Mouse (Mus musculus): ENCODE data around the gene Ppp1r32. TPM values are rescaled to one million over a fixed set of nuclear protein-coding genes. Genes with fewer than 3 reads are reported as not detected.

Ppp1r32 gene
- 398 and 401 TPM in 2 replicates for polyA plus RNA-seq (2012; rRNA removed)

DNA sequence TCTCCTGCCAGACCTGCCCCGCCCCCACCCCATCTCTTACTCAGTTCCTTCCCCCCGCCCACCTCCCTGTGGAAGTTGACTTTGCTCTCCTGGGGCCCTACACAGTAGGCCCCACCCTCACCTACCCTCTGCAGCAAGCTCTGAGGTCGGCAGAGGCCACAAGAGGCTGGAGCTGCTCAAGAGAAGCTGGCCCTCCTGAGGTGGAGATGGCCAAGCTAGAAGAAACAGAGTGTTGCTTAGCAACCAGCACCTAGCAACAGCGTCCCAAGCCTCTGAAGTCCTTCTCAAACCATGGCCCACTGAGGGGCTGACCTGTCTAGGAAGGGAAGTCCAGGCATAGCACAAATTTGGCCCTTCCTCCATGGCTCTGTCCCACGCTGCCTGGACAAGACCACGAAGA, at the start of gene Ppp1r32:
Ppp1r32 (minus strand) TSS at position 226 of the 400 bp plus-strand sequence.
- peak within 1 kb of the TSS; percentile 77 for H3K4me3 ChIP-seq (ENCODE audit: control insufficient read depth, low read depth, low read length)
- H3K36me3 ChIP-seq (ENCODE audit: control insufficient read depth, insufficient read depth, low read length): no peaks in the 10 kb centered on the region; the same call in 1 of the 2 replicates
- H3K27ac ChIP-seq (ENCODE audit: control insufficient read depth, insufficient read depth, low read depth, low read length): 0 out of 2 replicates have a peak within 1 kb of the TSS, but pooled peaks have one; percentile 10
- peaks cover 8% of the 10 kb centered on the region for H3K4me1 ChIP-seq (ENCODE audit: control insufficient read depth, insufficient read depth, low read length)
- TF ChIP-seq POLR2A (IDR thresholded peaks at IDR 0.05; ENCODE audit: control insufficient read depth, low read depth, low read length) (peak; percentile 92; the same call in 1 of the 2 replicates), CTCF (IDR thresholded peaks at IDR 0.05; ENCODE audit: control insufficient read depth, insufficient read depth, insufficient replicate concordance, low read depth, low read length) (no peak)
- H3K27me3 ChIP-seq (ENCODE audit: control insufficient read depth, insufficient read depth, low read length): no peaks in the 10 kb centered on the region

- Histone ChIP-seq H3K4me3 (ENCODE audit: control insufficient read depth, low read depth, low read length) (no peak overlapping the region), H3K27me3 (ENCODE audit: control insufficient read depth, insufficient read depth, low read length) (no peaks in the 10 kb centered on the region), H3K27ac (ENCODE audit: control insufficient read depth, insufficient read depth, low read depth, low read length) (no peak overlapping the region), H3K4me1 (ENCODE audit: control insufficient read depth, insufficient read depth, low read length) (peaks cover 2% of the 10 kb centered on the region; the same call in 1 of the 2 replicates), H3K36me3 (ENCODE audit: control insufficient read depth, insufficient read depth, low read length) (peaks cover 5% of the 10 kb centered on the region; the same call in 1 of the 2 replicates)
- TF ChIP-seq CTCF (IDR thresholded peaks at IDR 0.05; ENCODE audit: control insufficient read depth, insufficient read depth, insufficient replicate concordance, low read depth, low read length) (no peak), POLR2A (IDR thresholded peaks at IDR 0.05; ENCODE audit: control insufficient read depth, low read depth, low read length) (no peak)
Observed at GRCm38 (mm10) chr19:10530082-10530481, 47.4 kb upstream of the Ppp1r32 start.

- no peaks in the 10 kb centered on the region for H3K27me3 ChIP-seq (ENCODE audit: control insufficient read depth, insufficient read depth, low read length)
- peaks cover 2% of the 10 kb centered on the region; the same call in 1 of the 2 replicates for H3K4me1 ChIP-seq (ENCODE audit: control insufficient read depth, insufficient read depth, low read length)
- peaks cover 3% of the 10 kb centered on the region; the same call in 1 of the 2 replicates for H3K36me3 ChIP-seq (ENCODE audit: control insufficient read depth, insufficient read depth, low read length)
- H3K4me3 ChIP-seq (ENCODE audit: control insufficient read depth, low read depth, low read length): peak within 1 kb of the TSS; percentile 95
- TF ChIP-seq CTCF (IDR thresholded peaks at IDR 0.05; ENCODE audit: control insufficient read depth, insufficient read depth, insufficient replicate concordance, low read depth, low read length): no peak
- H3K27ac ChIP-seq (ENCODE audit: control insufficient read depth, insufficient read depth, low read depth, low read length): peak within 1 kb of the TSS; percentile 97
Observed at GRCm38 (mm10) chr19:10525910-10526309, 43.2 kb upstream of the Ppp1r32 start, which contains the start of gene Sdhaf2. Sdhaf2 (minus strand) TSS chr19:10526142.

- Histone ChIP-seq H3K27me3 (ENCODE audit: control insufficient read depth, insufficient read depth, low read length) (no peaks in the 10 kb centered on the region), H3K4me1 (ENCODE audit: control insufficient read depth, insufficient read depth, low read length) (peaks cover 2% of the 10 kb centered on the region; the same call in 1 of the 2 replicates), H3K27ac (ENCODE audit: control insufficient read depth, insufficient read depth, low read depth, low read length) (peak within 1 kb of the TSS; percentile 97), H3K36me3 (ENCODE audit: control insufficient read depth, insufficient read depth, low read length) (peaks cover 3% of the 10 kb centered on the region; the same call in 1 of the 2 replicates), H3K4me3 (ENCODE audit: control insufficient read depth, low read depth, low read length) (peak within 1 kb of the TSS; percentile 95)
- peak; percentile 62; the same call in 1 of the 2 replicates for TF ChIP-seq POLR2A (IDR thresholded peaks at IDR 0.05; ENCODE audit: control insufficient read depth, low read depth, low read length)
- no peak for TF ChIP-seq CTCF (IDR thresholded peaks at IDR 0.05; ENCODE audit: control insufficient read depth, insufficient read depth, insufficient replicate concordance, low read depth, low read length)
Observed at GRCm38 (mm10) chr19:10525106-10525901, 42.6 kb upstream of the Ppp1r32 start, which contains the start of gene Cpsf7. Cpsf7 (plus strand) TSS chr19:10525266.

DNA sequence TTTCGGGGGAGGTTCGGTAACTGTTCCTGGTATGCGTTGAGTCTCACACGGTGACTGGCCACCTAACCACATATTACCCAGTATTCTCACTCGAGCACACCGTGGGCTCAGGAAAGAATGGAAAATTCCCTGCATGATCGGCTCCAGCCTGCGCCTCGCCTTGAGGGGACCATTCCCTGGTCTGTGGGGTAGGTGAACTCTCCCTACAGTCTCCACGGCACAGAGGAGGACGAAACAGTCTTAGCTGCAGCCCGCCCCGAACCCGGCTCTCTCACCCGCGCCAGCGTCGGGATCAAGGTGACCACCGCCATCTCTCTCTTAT, 42.0 kb upstream of the Ppp1r32 start:
- H3K27ac ChIP-seq (ENCODE audit: control insufficient read depth, insufficient read depth, low read depth, low read length): peak overlapping the region; percentile 76
- TF ChIP-seq CTCF (IDR thresholded peaks at IDR 0.05; ENCODE audit: control insufficient read depth, insufficient read depth, insufficient replicate concordance, low read depth, low read length): no peak
- TF ChIP-seq POLR2A (IDR thresholded peaks at IDR 0.05; ENCODE audit: control insufficient read depth, low read depth, low read length): no peak
- H3K4me3 ChIP-seq (ENCODE audit: control insufficient read depth, low read depth, low read length): peak overlapping the region; percentile 95
- H3K4me1 ChIP-seq (ENCODE audit: control insufficient read depth, insufficient read depth, low read length): peaks cover 2% of the 10 kb centered on the region; the same call in 1 of the 2 replicates
- H3K36me3 ChIP-seq (ENCODE audit: control insufficient read depth, insufficient read depth, low read length): peaks cover 3% of the 10 kb centered on the region; the same call in 1 of the 2 replicates
- no peaks in the 10 kb centered on the region for H3K27me3 ChIP-seq (ENCODE audit: control insufficient read depth, insufficient read depth, low read length)

- H3K4me1 ChIP-seq (ENCODE audit: control insufficient read depth, insufficient read depth, low read length): peaks cover 2% of the 10 kb centered on the region; the same call in 1 of the 2 replicates
- H3K27me3 ChIP-seq (ENCODE audit: control insufficient read depth, insufficient read depth, low read length): no peaks in the 10 kb centered on the region
- TF ChIP-seq CTCF (IDR thresholded peaks at IDR 0.05; ENCODE audit: control insufficient read depth, insufficient read depth, insufficient replicate concordance, low read depth, low read length): no peak
- TF ChIP-seq POLR2A (IDR thresholded peaks at IDR 0.05; ENCODE audit: control insufficient read depth, low read depth, low read length): no peak
- no peak overlapping the region for H3K4me3 ChIP-seq (ENCODE audit: control insufficient read depth, low read depth, low read length)
- H3K27ac ChIP-seq (ENCODE audit: control insufficient read depth, insufficient read depth, low read depth, low read length): no peak overlapping the region
- H3K36me3 ChIP-seq (ENCODE audit: control insufficient read depth, insufficient read depth, low read length): peaks cover 3% of the 10 kb centered on the region; the same call in 1 of the 2 replicates
Observed at GRCm38 (mm10) chr19:10523483-10524080, 40.9 kb upstream of the Ppp1r32 start.

DNA sequence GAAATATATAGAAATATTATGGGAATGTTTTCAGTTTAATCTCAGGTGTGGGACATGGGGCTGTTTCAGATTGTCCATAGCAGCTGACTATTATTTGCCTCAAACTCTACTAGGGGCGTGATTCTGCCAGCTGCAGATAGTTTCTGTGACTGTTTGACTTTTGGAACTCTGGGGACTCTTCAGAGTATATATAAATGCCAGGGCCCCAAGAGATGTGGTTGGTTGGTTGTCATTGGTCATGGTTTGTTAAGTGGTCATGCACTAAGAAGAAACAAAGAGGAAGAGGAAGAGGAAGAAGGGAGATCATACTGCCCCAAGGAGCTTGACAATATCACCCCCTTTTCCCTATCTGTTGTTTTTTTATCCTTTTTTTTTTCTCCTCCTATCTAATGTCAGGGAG, 39.2 kb upstream of the Ppp1r32 start:
- no peak overlapping the region for H3K27ac ChIP-seq (ENCODE audit: control insufficient read depth, insufficient read depth, low read depth, low read length)
- TF ChIP-seq POLR2A (IDR thresholded peaks at IDR 0.05; ENCODE audit: control insufficient read depth, low read depth, low read length) (no peak), CTCF (IDR thresholded peaks at IDR 0.05; ENCODE audit: control insufficient read depth, insufficient read depth, insufficient replicate concordance, low read depth, low read length) (no peak)
- no peak overlapping the region for H3K4me3 ChIP-seq (ENCODE audit: control insufficient read depth, low read depth, low read length)
- no peaks in the 10 kb centered on the region for H3K27me3 ChIP-seq (ENCODE audit: control insufficient read depth, insufficient read depth, low read length)
- H3K36me3 ChIP-seq (ENCODE audit: control insufficient read depth, insufficient read depth, low read length): no peaks in the 10 kb centered on the region
- peaks cover 2% of the 10 kb centered on the region; the same call in 1 of the 2 replicates for H3K4me1 ChIP-seq (ENCODE audit: control insufficient read depth, insufficient read depth, low read length)

All from testis, adult 2 months (tissue).